Mouse (Mus musculus): ENCODE results near the gene Satb1. TPM values are rescaled to one million over a fixed set of nuclear protein-coding genes. Genes with fewer than 3 reads are reported as not detected.
A peak's percentile ranks its signal among the peaks of the same experiment; 100 is the strongest.

The Satb1 gene
- 2.6 and 3.3 TPM in 2 replicates for polyA plus RNA-seq (2015; fragmentation: Nextera tagmentation; extraction: Ambion mirVana)

GRCm38 (mm10) chr17:51832900-51833577 lies at the start of gene Satb1:
Gene Satb1, minus strand, starts transcription at chr17:51833290.
- WGBS: under 1% methylated on average over 37 of the region's 52 CpGs
- peaks cover 41% of the 10 kb centered on the region for H3K27me3 ChIP-seq (replicated peaks; ENCODE audit: control insufficient read depth, insufficient read depth, low read length)
- peak; percentile 97 for ATAC-seq

GRCm38 (mm10) chr17:51882566-51882965 lies 49.5 kb upstream of the Satb1 start:
- no peaks in the 10 kb centered on the region for H3K36me3 ChIP-seq (ENCODE audit: control insufficient read depth, insufficient read depth, low read length)
- 88% methylated on average over 12 of the region's 12 CpGs for WGBS
- H3K4me2 ChIP-seq (ENCODE audit: low read depth, low read length): no peak overlapping the region
- ATAC-seq: no peak
- H3K27me3 ChIP-seq (replicated peaks; ENCODE audit: control insufficient read depth, insufficient read depth, low read length): no peaks in the 10 kb centered on the region
- H3K27ac ChIP-seq (ENCODE audit: low read length): no peak overlapping the region
- no peaks in the 10 kb centered on the region for H3K4me1 ChIP-seq (ENCODE audit: control insufficient read depth, insufficient read depth, low read length)
- H3K9ac ChIP-seq (ENCODE audit: low read depth, low read length): no peak overlapping the region
- H3K4me3 ChIP-seq (ENCODE audit: low read length): no peak overlapping the region
- H3K9me3 ChIP-seq (ENCODE audit: control insufficient read depth, low read length): no peaks in the 10 kb centered on the region

More at GRCm38 (mm10) chr17:51832900-51833577, at the start of gene Satb1:
- H3K9ac ChIP-seq (ENCODE audit: low read depth, low read length): peak within 1 kb of the TSS; percentile 60
- no peaks in the 10 kb centered on the region for H3K36me3 ChIP-seq (ENCODE audit: control insufficient read depth, insufficient read depth, low read length)
- peak within 1 kb of the TSS; percentile 67 for H3K4me3 ChIP-seq (ENCODE audit: low read length)
- H3K9me3 ChIP-seq (ENCODE audit: control insufficient read depth, low read length): no peaks in the 10 kb centered on the region
- peak within 1 kb of the TSS; percentile 99 for H3K4me2 ChIP-seq (ENCODE audit: low read depth, low read length)
- H3K4me1 ChIP-seq (ENCODE audit: control insufficient read depth, insufficient read depth, low read length): peaks cover 12% of the 10 kb centered on the region; the same call in 1 of the 2 replicates
- no peak within 1 kb of the TSS for H3K27ac ChIP-seq (ENCODE audit: low read length)

GRCm38 (mm10) chr17:51880895-51881622 lies 48.0 kb upstream of the Satb1 start:
- Histone ChIP-seq H3K4me1 (ENCODE audit: control insufficient read depth, insufficient read depth, low read length) (no peaks in the 10 kb centered on the region), H3K9me3 (ENCODE audit: control insufficient read depth, low read length) (no peaks in the 10 kb centered on the region), H3K27me3 (replicated peaks; ENCODE audit: control insufficient read depth, insufficient read depth, low read length) (no peaks in the 10 kb centered on the region), H3K4me3 (ENCODE audit: low read length) (no peak overlapping the region), H3K36me3 (ENCODE audit: control insufficient read depth, insufficient read depth, low read length) (no peaks in the 10 kb centered on the region), H3K9ac (ENCODE audit: low read depth, low read length) (no peak overlapping the region), H3K27ac (ENCODE audit: low read length) (no peak overlapping the region), H3K4me2 (ENCODE audit: low read depth, low read length) (no peak overlapping the region)
- 77% methylated on average over 8 of the region's 8 CpGs for WGBS
- ATAC-seq: no peak

- no peak for ATAC-seq
- no peak overlapping the region for H3K4me2 ChIP-seq (ENCODE audit: low read depth, low read length)
- no peaks in the 10 kb centered on the region for H3K36me3 ChIP-seq (ENCODE audit: control insufficient read depth, insufficient read depth, low read length)
- 25% methylated on average over 9 of the region's 9 CpGs for WGBS
- H3K4me1 ChIP-seq (ENCODE audit: control insufficient read depth, insufficient read depth, low read length): no peaks in the 10 kb centered on the region
- no peak overlapping the region for H3K4me3 ChIP-seq (ENCODE audit: low read length)
- H3K9me3 ChIP-seq (ENCODE audit: control insufficient read depth, low read length): no peaks in the 10 kb centered on the region
- no peak overlapping the region for H3K9ac ChIP-seq (ENCODE audit: low read depth, low read length)
- H3K27ac ChIP-seq (ENCODE audit: low read length): no peak overlapping the region
- no peaks in the 10 kb centered on the region for H3K27me3 ChIP-seq (replicated peaks; ENCODE audit: control insufficient read depth, insufficient read depth, low read length)
These were observed 47.1 kb upstream of the Satb1 start for GRCm38 (mm10) chr17:51880221-51880620.

DNA sequence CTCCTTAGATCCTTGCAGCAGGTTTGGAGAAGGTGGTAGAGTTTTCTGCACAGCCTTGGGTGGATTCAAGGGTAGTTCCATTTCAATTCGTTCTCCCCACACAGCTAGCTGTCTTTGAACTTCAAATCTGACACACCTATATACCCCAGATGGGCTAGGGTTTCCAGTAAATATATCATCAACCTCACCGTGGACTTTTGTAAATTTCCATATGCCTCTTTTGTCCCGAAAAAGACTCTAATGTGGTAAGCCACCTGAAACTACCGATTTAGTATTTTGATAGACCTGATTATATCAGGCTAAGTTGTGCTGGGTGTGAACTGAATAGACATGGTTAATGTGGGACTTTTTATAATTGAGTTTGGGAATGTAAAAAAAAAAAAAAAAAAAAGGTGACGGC lies 46.6 kb upstream of the Satb1 start:
- 84% methylated on average over 5 of the region's 5 CpGs for WGBS
- H3K4me2 ChIP-seq (ENCODE audit: low read depth, low read length): no peak overlapping the region
- H3K4me1 ChIP-seq (ENCODE audit: control insufficient read depth, insufficient read depth, low read length): no peaks in the 10 kb centered on the region
- no peaks in the 10 kb centered on the region for H3K36me3 ChIP-seq (ENCODE audit: control insufficient read depth, insufficient read depth, low read length)
- H3K27me3 ChIP-seq (replicated peaks; ENCODE audit: control insufficient read depth, insufficient read depth, low read length): no peaks in the 10 kb centered on the region
- no peak overlapping the region for H3K9ac ChIP-seq (ENCODE audit: low read depth, low read length)
- H3K27ac ChIP-seq (ENCODE audit: low read length): no peak overlapping the region
- no peak overlapping the region for H3K4me3 ChIP-seq (ENCODE audit: low read length)
- H3K9me3 ChIP-seq (ENCODE audit: control insufficient read depth, low read length): no peaks in the 10 kb centered on the region
- ATAC-seq: no peak

- WGBS: 88% methylated on average over 2 of the region's 2 CpGs
- ATAC-seq: no peak
- no peak overlapping the region for H3K4me2 ChIP-seq (ENCODE audit: low read depth, low read length)
These were observed 46.1 kb upstream of the Satb1 start for GRCm38 (mm10) chr17:51879171-51879570.

DNA sequence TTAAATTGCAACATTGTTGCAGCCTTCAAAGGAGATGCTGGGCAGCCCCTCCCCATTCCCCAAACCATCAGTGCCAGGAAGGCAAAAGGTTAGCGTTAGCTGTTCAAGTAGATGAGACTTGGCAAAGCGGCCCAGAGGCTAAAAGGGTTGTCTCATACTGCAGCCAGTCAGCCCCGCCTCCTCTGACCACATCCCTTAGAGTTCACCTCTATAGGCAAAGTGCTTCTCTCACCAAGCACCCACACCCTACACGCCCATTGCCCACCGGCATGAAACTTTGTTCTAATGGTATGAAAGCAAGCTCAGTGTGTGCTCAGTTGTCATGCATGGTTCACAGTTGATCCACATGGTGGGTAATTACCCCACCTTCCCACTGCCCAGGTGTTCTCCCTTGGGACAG lies 43.4 kb upstream of the Satb1 start:
- no peak for ATAC-seq
- H3K4me1 ChIP-seq (ENCODE audit: control insufficient read depth, insufficient read depth, low read length): no peaks in the 10 kb centered on the region
- no peak overlapping the region for H3K27ac ChIP-seq (ENCODE audit: low read length)
- WGBS: 89% methylated on average over 5 of the region's 5 CpGs
- H3K4me2 ChIP-seq (ENCODE audit: low read depth, low read length): no peak overlapping the region
- H3K36me3 ChIP-seq (ENCODE audit: control insufficient read depth, insufficient read depth, low read length): no peaks in the 10 kb centered on the region
- no peak overlapping the region for H3K9ac ChIP-seq (ENCODE audit: low read depth, low read length)
- H3K9me3 ChIP-seq (ENCODE audit: control insufficient read depth, low read length): no peaks in the 10 kb centered on the region
- no peak overlapping the region for H3K4me3 ChIP-seq (ENCODE audit: low read length)
- H3K27me3 ChIP-seq (replicated peaks; ENCODE audit: control insufficient read depth, insufficient read depth, low read length): no peaks in the 10 kb centered on the region

More at GRCm38 (mm10) chr17:51879171-51879570, 46.1 kb upstream of the Satb1 start:
- Histone ChIP-seq H3K27me3 (replicated peaks; ENCODE audit: control insufficient read depth, insufficient read depth, low read length) (no peaks in the 10 kb centered on the region), H3K4me1 (ENCODE audit: control insufficient read depth, insufficient read depth, low read length) (no peaks in the 10 kb centered on the region), H3K4me3 (ENCODE audit: low read length) (no peak overlapping the region), H3K36me3 (ENCODE audit: control insufficient read depth, insufficient read depth, low read length) (no peaks in the 10 kb centered on the region), H3K27ac (ENCODE audit: low read length) (no peak overlapping the region), H3K9me3 (ENCODE audit: control insufficient read depth, low read length) (no peaks in the 10 kb centered on the region), H3K9ac (ENCODE audit: low read depth, low read length) (no peak overlapping the region)

GRCm38 (mm10) chr17:51857616-51858015 lies 24.5 kb upstream of the Satb1 start:
- H3K9me3 ChIP-seq (ENCODE audit: control insufficient read depth, low read length): no peaks in the 10 kb centered on the region
- ATAC-seq: no peak
- no peak overlapping the region for H3K27ac ChIP-seq (ENCODE audit: low read length)
- WGBS: 88% methylated on average over 4 of the region's 4 CpGs
- no peak overlapping the region for H3K9ac ChIP-seq (ENCODE audit: low read depth, low read length)
- H3K27me3 ChIP-seq (replicated peaks; ENCODE audit: control insufficient read depth, insufficient read depth, low read length): no peaks in the 10 kb centered on the region
- no peaks in the 10 kb centered on the region for H3K4me1 ChIP-seq (ENCODE audit: control insufficient read depth, insufficient read depth, low read length)
- no peak overlapping the region for H3K4me3 ChIP-seq (ENCODE audit: low read length)
- no peak overlapping the region for H3K4me2 ChIP-seq (ENCODE audit: low read depth, low read length)
- H3K36me3 ChIP-seq (ENCODE audit: control insufficient read depth, insufficient read depth, low read length): no peaks in the 10 kb centered on the region

DNA sequence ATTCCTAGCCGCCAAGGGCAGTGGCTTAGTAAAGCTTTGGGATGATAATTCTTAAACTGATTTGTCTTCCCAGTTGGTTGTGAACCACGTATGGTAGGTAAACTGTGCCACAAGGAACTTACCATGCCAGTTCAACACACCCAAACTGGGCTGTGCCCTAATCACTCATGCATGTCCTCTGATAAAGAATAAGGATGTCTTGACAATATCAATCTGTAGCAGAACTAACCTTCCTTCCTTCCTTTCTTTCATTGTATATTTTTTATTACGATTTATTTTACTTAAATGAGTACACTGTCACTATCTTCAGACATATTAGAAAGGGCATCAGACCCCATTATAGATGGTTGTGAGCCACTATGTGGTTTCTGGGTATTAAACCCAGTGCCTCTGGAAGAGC lies 23.2 kb upstream of the Satb1 start:
- Histone ChIP-seq H3K27me3 (replicated peaks; ENCODE audit: control insufficient read depth, insufficient read depth, low read length) (no peaks in the 10 kb centered on the region), H3K4me3 (ENCODE audit: low read length) (no peak overlapping the region), H3K9me3 (ENCODE audit: control insufficient read depth, low read length) (no peaks in the 10 kb centered on the region), H3K4me2 (ENCODE audit: low read depth, low read length) (no peak overlapping the region), H3K9ac (ENCODE audit: low read depth, low read length) (no peak overlapping the region), H3K36me3 (ENCODE audit: control insufficient read depth, insufficient read depth, low read length) (no peaks in the 10 kb centered on the region), H3K4me1 (ENCODE audit: control insufficient read depth, insufficient read depth, low read length) (no peaks in the 10 kb centered on the region), H3K27ac (ENCODE audit: low read length) (no peak overlapping the region)
- no peak for ATAC-seq
- WGBS: 76% methylated on average over 3 of the region's 3 CpGs

All from intestine, embryonic 16.5 days (tissue).